Mouse (Mus musculus): ENCODE results near the gene Camk1d. TPM values are rescaled to one million over a fixed set of nuclear protein-coding genes. Genes with fewer than 3 reads are reported as not detected.

Gene Camk1d
- polyA plus RNA-seq, 1 experiment from 2014 or later, result 3.1 TPM

GRCm38 (mm10) chr2:5661946-5662345 is 52.4 kb downstream of the Camk1d start:
- no peaks in the 10 kb centered on the region for H3K9me3 ChIP-seq (replicated peaks)
- no peak overlapping the region for H3K9ac ChIP-seq
- H3K4me1 ChIP-seq (replicated peaks), result peaks cover 9% of the 10 kb centered on the region
- H3K27ac ChIP-seq (ENCODE audit: poor library complexity, severe bottlenecking), result no peak overlapping the region
- no peaks in the 10 kb centered on the region for H3K36me3 ChIP-seq
- no peak overlapping the region for H3K4me3 ChIP-seq
- ATAC-seq (ENCODE audit: insufficient number of reproducible peaks, low FRiP score), result no peak
- whole genome bisulfite sequencing, result 73% methylated on average over 5 of the region's 5 CpGs
- no peak overlapping the region for H3K4me2 ChIP-seq
- H3K27me3 ChIP-seq (replicated peaks), result no peaks in the 10 kb centered on the region

- no peak overlapping the region for H3K27ac ChIP-seq (ENCODE audit: poor library complexity, severe bottlenecking)
- no peak overlapping the region for H3K4me2 ChIP-seq
- no peaks in the 10 kb centered on the region for H3K9me3 ChIP-seq (replicated peaks)
- no peak overlapping the region for H3K4me3 ChIP-seq
- no peaks in the 10 kb centered on the region for H3K36me3 ChIP-seq
- ATAC-seq (ENCODE audit: insufficient number of reproducible peaks, low FRiP score), result no peak
- no peaks in the 10 kb centered on the region for H3K27me3 ChIP-seq (replicated peaks)
- H3K4me1 ChIP-seq (replicated peaks), result peaks cover 9% of the 10 kb centered on the region
- 43% methylated on average over 3 of the region's 3 CpGs for WGBS
- no peak overlapping the region for H3K9ac ChIP-seq
Measured at GRCm38 (mm10) chr2:5658000-5658399, 56.3 kb downstream of the Camk1d start.

GRCm38 (mm10) chr2:5656326-5656725 is 58.0 kb downstream of the Camk1d start:
- WGBS, result 69% methylated on average over 3 of the region's 3 CpGs
- no peak for ATAC-seq (ENCODE audit: insufficient number of reproducible peaks, low FRiP score)
- Histone ChIP-seq H3K36me3 (no peaks in the 10 kb centered on the region), H3K4me1 (replicated peaks) (peaks cover 9% of the 10 kb centered on the region), H3K27ac (ENCODE audit: poor library complexity, severe bottlenecking) (no peak overlapping the region), H3K4me2 (no peak overlapping the region), H3K9ac (no peak overlapping the region), H3K27me3 (replicated peaks) (no peaks in the 10 kb centered on the region), H3K9me3 (replicated peaks) (no peaks in the 10 kb centered on the region), H3K4me3 (no peak overlapping the region)

GRCm38 (mm10) chr2:5652071-5652470 is 62.2 kb downstream of the Camk1d start:
- H3K27me3 ChIP-seq (replicated peaks), result no peaks in the 10 kb centered on the region
- no peaks in the 10 kb centered on the region for H3K4me1 ChIP-seq (replicated peaks)
- WGBS, result 77% methylated on average over 6 of the region's 6 CpGs

GRCm38 (mm10) chr2:5651285-5651870 is 62.9 kb downstream of the Camk1d start:
- Histone ChIP-seq H3K27me3 (replicated peaks) (no peaks in the 10 kb centered on the region), H3K4me2 (no peak overlapping the region), H3K9me3 (replicated peaks) (no peaks in the 10 kb centered on the region), H3K36me3 (no peaks in the 10 kb centered on the region), H3K4me3 (no peak overlapping the region), H3K27ac (ENCODE audit: poor library complexity, severe bottlenecking) (no peak overlapping the region), H3K9ac (no peak overlapping the region), H3K4me1 (replicated peaks) (no peaks in the 10 kb centered on the region)
- no peak for ATAC-seq (ENCODE audit: insufficient number of reproducible peaks, low FRiP score)
- WGBS, result 78% methylated on average over 10 of the region's 10 CpGs

More at GRCm38 (mm10) chr2:5652071-5652470, 62.2 kb downstream of the Camk1d start:
- Histone ChIP-seq H3K4me3 (no peak overlapping the region), H3K9ac (no peak overlapping the region), H3K9me3 (replicated peaks) (no peaks in the 10 kb centered on the region), H3K4me2 (no peak overlapping the region), H3K27ac (ENCODE audit: poor library complexity, severe bottlenecking) (no peak overlapping the region), H3K36me3 (no peaks in the 10 kb centered on the region)
- ATAC-seq (ENCODE audit: insufficient number of reproducible peaks, low FRiP score), result no peak

GRCm38 (mm10) chr2:5649226-5649625 is 65.1 kb downstream of the Camk1d start:
- 81% methylated on average over 5 of the region's 5 CpGs for WGBS
- no peaks in the 10 kb centered on the region for H3K36me3 ChIP-seq
- no peaks in the 10 kb centered on the region for H3K27me3 ChIP-seq (replicated peaks)
- H3K4me2 ChIP-seq, result no peak overlapping the region
- H3K9ac ChIP-seq, result no peak overlapping the region
- H3K27ac ChIP-seq (ENCODE audit: poor library complexity, severe bottlenecking), result no peak overlapping the region
- no peak overlapping the region for H3K4me3 ChIP-seq
- no peak for ATAC-seq (ENCODE audit: insufficient number of reproducible peaks, low FRiP score)
- H3K4me1 ChIP-seq (replicated peaks), result no peaks in the 10 kb centered on the region
- no peaks in the 10 kb centered on the region for H3K9me3 ChIP-seq (replicated peaks)

- Histone ChIP-seq H3K27me3 (replicated peaks) (no peaks in the 10 kb centered on the region), H3K9me3 (replicated peaks) (no peaks in the 10 kb centered on the region), H3K4me2 (no peak overlapping the region), H3K9ac (no peak overlapping the region), H3K27ac (ENCODE audit: poor library complexity, severe bottlenecking) (no peak overlapping the region), H3K4me1 (replicated peaks) (no peaks in the 10 kb centered on the region), H3K4me3 (no peak overlapping the region), H3K36me3 (no peaks in the 10 kb centered on the region)
- no peak for ATAC-seq (ENCODE audit: insufficient number of reproducible peaks, low FRiP score)
- 73% methylated on average over 6 of the region's 6 CpGs for whole genome bisulfite sequencing
Measured at GRCm38 (mm10) chr2:5648764-5649163, 65.6 kb downstream of the Camk1d start.

GRCm38 (mm10) chr2:5646322-5646721 is 68.0 kb downstream of the Camk1d start:
- ATAC-seq (ENCODE audit: insufficient number of reproducible peaks, low FRiP score), result no peak
- no peaks in the 10 kb centered on the region for H3K9me3 ChIP-seq (replicated peaks)
- H3K27me3 ChIP-seq (replicated peaks), result no peaks in the 10 kb centered on the region
- H3K27ac ChIP-seq (ENCODE audit: poor library complexity, severe bottlenecking), result no peak overlapping the region
- H3K4me2 ChIP-seq, result no peak overlapping the region
- 85% methylated on average over 5 of the region's 5 CpGs for WGBS
- no peak overlapping the region for H3K9ac ChIP-seq
- H3K4me3 ChIP-seq, result no peak overlapping the region
- peaks cover 10% of the 10 kb centered on the region; the same call in 1 of the 2 replicates for H3K4me1 ChIP-seq (replicated peaks)
- H3K36me3 ChIP-seq, result no peaks in the 10 kb centered on the region

GRCm38 (mm10) chr2:5645584-5645983 is 68.7 kb downstream of the Camk1d start:
- no peak for ATAC-seq (ENCODE audit: insufficient number of reproducible peaks, low FRiP score)
- no peaks in the 10 kb centered on the region for H3K27me3 ChIP-seq (replicated peaks)
- no peaks in the 10 kb centered on the region for H3K9me3 ChIP-seq (replicated peaks)
- WGBS, result 79% methylated on average over 2 of the region's 2 CpGs
- no peak overlapping the region for H3K9ac ChIP-seq
- H3K27ac ChIP-seq (ENCODE audit: poor library complexity, severe bottlenecking), result no peak overlapping the region
- no peak overlapping the region for H3K4me3 ChIP-seq
- peaks cover 13% of the 10 kb centered on the region; the same call in 1 of the 2 replicates for H3K4me1 ChIP-seq (replicated peaks)
- H3K4me2 ChIP-seq, result no peak overlapping the region
- H3K36me3 ChIP-seq, result no peaks in the 10 kb centered on the region

GRCm38 (mm10) chr2:5643937-5644336 is 70.4 kb downstream of the Camk1d start:
- no peak overlapping the region for H3K4me3 ChIP-seq
- no peaks in the 10 kb centered on the region for H3K27me3 ChIP-seq (replicated peaks)
- no peaks in the 10 kb centered on the region for H3K36me3 ChIP-seq
- no peak overlapping the region for H3K9ac ChIP-seq
- no peak for ATAC-seq (ENCODE audit: insufficient number of reproducible peaks, low FRiP score)
- WGBS, result 72% methylated on average over 3 of the region's 3 CpGs
- H3K9me3 ChIP-seq (replicated peaks), result no peaks in the 10 kb centered on the region
- H3K4me2 ChIP-seq, result no peak overlapping the region
- peaks cover 13% of the 10 kb centered on the region; the same call in 1 of the 2 replicates for H3K4me1 ChIP-seq (replicated peaks)
- no peak overlapping the region for H3K27ac ChIP-seq (ENCODE audit: poor library complexity, severe bottlenecking)

GRCm38 (mm10) chr2:5643226-5643625 is 71.1 kb downstream of the Camk1d start:
- ATAC-seq (ENCODE audit: insufficient number of reproducible peaks, low FRiP score), result no peak
- Histone ChIP-seq H3K27ac (ENCODE audit: poor library complexity, severe bottlenecking) (no peak overlapping the region), H3K27me3 (replicated peaks) (no peaks in the 10 kb centered on the region), H3K36me3 (no peaks in the 10 kb centered on the region), H3K4me3 (no peak overlapping the region), H3K9ac (no peak overlapping the region), H3K4me1 (replicated peaks) (peaks cover 13% of the 10 kb centered on the region; the same call in 1 of the 2 replicates), H3K9me3 (replicated peaks) (no peaks in the 10 kb centered on the region), H3K4me2 (no peak overlapping the region)
- WGBS, result 68% methylated on average over 7 of the region's 7 CpGs

- H3K9me3 ChIP-seq (replicated peaks), result no peaks in the 10 kb centered on the region
- ATAC-seq (ENCODE audit: insufficient number of reproducible peaks, low FRiP score), result no peak
- H3K9ac ChIP-seq, result no peak overlapping the region
- no peak overlapping the region for H3K27ac ChIP-seq (ENCODE audit: poor library complexity, severe bottlenecking)
- no peaks in the 10 kb centered on the region for H3K36me3 ChIP-seq
- H3K4me1 ChIP-seq (replicated peaks), result peaks cover 13% of the 10 kb centered on the region; the same call in 1 of the 2 replicates
- H3K27me3 ChIP-seq (replicated peaks), result no peaks in the 10 kb centered on the region
- H3K4me2 ChIP-seq, result no peak overlapping the region
- H3K4me3 ChIP-seq, result no peak overlapping the region
- 34% methylated on average over 5 of the region's 5 CpGs for WGBS
Measured at GRCm38 (mm10) chr2:5642624-5643023, 71.7 kb downstream of the Camk1d start.

All from heart, embryonic 12.5 days (tissue).